Mouse (Mus musculus) B cell, adult 2 months (primary cell): ENCODE measurements around the gene Cblc.
"Not testable (repeated sequence)": the region's sequence is repeated elsewhere in the genome, so short reads cannot be mapped to it uniquely, and the experiment has no call there.

ENCODE experiments used
- DNase-seq, 2 experiments: peaks; one replicate each; pipeline ENCODE4 v3.0.0; 2022

The Cblc gene

GRCm38 (mm10) chr7:19818440-19818839 lies 21.8 kb upstream of the Cblc start:
- no peak for DNase-seq

- peak; percentile 92 to 94 for DNase-seq
Measured at GRCm38 (mm10) chr7:19817382-19818105, 20.9 kb upstream of the Cblc start.

- DNase-seq: peak; percentile 87 to 89
Measured at GRCm38 (mm10) chr7:19816224-19816771, 19.7 kb upstream of the Cblc start.

- DNase-seq: no peak
Measured at GRCm38 (mm10) chr7:19815296-19816223, 19.0 kb upstream of the Cblc start.

GRCm38 (mm10) chr7:19813579-19814122 lies 17.0 kb upstream of the Cblc start:
- peak; percentile 53 to 57 for DNase-seq

- no peak for DNase-seq
Measured at GRCm38 (mm10) chr7:19813161-19813560, 16.6 kb upstream of the Cblc start.

GRCm38 (mm10) chr7:19811114-19811513 lies 14.5 kb upstream of the Cblc start:
- DNase-seq: peak; percentile 68 to 73

GRCm38 (mm10) chr7:19809369-19809768 lies 12.8 kb upstream of the Cblc start:
- no peak for DNase-seq

GRCm38 (mm10) chr7:19806356-19806969 lies 9.9 kb upstream of the Cblc start:
- peak; percentile 51 to 53 for DNase-seq

GRCm38 (mm10) chr7:19802995-19803394 lies 6.4 kb upstream of the Cblc start:
- peak; percentile 87 for DNase-seq

- peak; percentile 55 to 59 for DNase-seq
Measured at GRCm38 (mm10) chr7:19800764-19801163, 4.2 kb upstream of the Cblc start.

GRCm38 (mm10) chr7:19796254-19796653 lies 355 bp downstream of the Cblc start:
- DNase-seq: no peak

GRCm38 (mm10) chr7:19795236-19795635 lies 1.4 kb downstream of the Cblc start:
- no peak for DNase-seq

- DNase-seq: no peak
Measured at GRCm38 (mm10) chr7:19792701-19793630, 3.6 kb downstream of the Cblc start.

GRCm38 (mm10) chr7:19791504-19791903 lies 5.1 kb downstream of the Cblc start:
- DNase-seq: not testable (repeated sequence)

- DNase-seq: peak; percentile 96
Measured at GRCm38 (mm10) chr7:19789904-19790347, 6.7 kb downstream of the Cblc start.

- no peak for DNase-seq
Measured at GRCm38 (mm10) chr7:19785874-19786458, 10.6 kb downstream of the Cblc start.

- DNase-seq: peak; percentile 50 to 51
Measured at GRCm38 (mm10) chr7:19784764-19785535, 11.7 kb downstream of the Cblc start.

- DNase-seq: no peak
Measured at GRCm38 (mm10) chr7:19783630-19784029, 13.0 kb downstream of the Cblc start.

- DNase-seq: peak in 1 of 2 experiments; percentile 40
Measured at GRCm38 (mm10) chr7:19782645-19783044, 14.0 kb downstream of the Cblc start.
